Mouse (Mus musculus): Measurements from ENCODE around the gene Grin3b.
A peak's percentile ranks its signal among the peaks of the same experiment; 100 is the strongest.

Grin3b gene

GRCm38 (mm10) chr10:79988506-79989271 is 18.2 kb downstream of the Grin3b start, which contains the start of gene Cnn2:
Gene Cnn2, plus strand, starts transcription at chr10:79988584.
- DNase-seq (ENCODE audit: low spot score in 2 of 2): peak; percentile 65 to 85

DNA sequence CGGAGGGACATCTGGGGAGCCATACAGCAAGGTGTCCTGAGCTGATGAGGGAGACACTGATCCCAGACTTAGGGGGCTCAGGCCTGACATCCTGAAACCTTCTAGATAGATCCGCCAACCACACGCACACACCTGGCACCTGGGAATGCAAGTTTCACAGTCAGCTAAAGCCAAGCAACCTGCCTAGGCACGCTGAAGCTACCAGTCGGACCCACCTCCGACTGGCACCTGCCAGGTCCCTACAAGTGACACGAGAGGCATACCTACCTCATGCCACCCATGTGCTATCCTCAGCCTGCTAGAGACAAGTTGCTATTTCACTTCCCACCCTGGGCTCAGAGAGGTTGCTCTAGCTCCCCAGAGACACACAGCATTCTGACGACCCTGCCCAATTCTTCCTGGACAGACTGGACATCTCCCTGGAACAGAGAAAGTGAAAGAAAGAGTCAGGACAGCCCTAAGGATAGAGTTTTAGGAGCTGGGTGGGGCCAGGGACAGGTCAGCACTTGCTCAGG is 18.8 kb downstream of the Grin3b start:
- no peak for DNase-seq (ENCODE audit: low spot score in 2 of 2)

DNA sequence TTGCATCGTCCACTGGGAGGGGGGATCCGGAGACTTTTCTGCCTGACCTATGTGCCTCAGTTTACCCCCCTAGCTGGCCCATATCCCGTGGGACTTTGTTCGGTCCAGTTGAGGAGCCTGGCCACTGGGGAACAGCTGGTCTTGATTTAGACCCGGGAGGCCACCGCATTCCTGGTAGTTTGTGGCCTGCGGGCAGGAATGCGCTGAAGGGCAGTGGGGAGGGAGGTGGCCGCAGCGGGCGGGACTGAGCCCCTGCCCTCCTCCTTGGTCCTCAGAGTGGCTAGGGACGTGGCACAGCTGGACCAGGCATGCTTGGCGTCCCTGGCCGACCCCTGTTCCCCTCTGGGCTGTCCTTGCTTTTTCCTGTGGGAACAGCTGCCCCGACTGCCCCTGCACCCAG is 19.4 kb downstream of the Grin3b start:
- no peak for DNase-seq (ENCODE audit: low spot score in 2 of 2)

DNA sequence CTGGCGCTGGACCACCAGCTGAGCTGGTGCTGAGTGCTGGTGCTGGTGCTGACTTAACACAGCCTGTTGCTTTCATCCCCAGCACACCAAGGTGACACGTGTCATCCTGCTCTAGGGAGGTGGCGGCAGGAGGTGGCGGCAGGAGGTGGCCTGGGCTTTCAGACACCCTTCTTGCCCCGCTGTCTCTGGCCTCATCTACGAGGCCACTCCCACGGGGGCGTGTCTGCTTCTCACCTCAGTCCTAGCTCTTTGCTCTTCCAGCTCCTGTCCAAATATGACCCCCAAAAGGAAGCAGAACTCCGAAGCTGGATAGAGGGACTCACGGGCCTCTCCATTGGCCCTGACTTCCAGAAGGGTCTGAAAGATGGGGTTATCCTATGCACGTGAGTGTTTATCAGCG is 20.6 kb downstream of the Grin3b start:
- no peak for DNase-seq (ENCODE audit: low spot score in 2 of 2)

- DNase-seq (ENCODE audit: low spot score in 2 of 2): no peak
Observed at GRCm38 (mm10) chr10:79991548-79991947, 21.0 kb downstream of the Grin3b start.

GRCm38 (mm10) chr10:79994397-79995115 is 24.0 kb downstream of the Grin3b start:
- DNase-seq (ENCODE audit: low spot score in 2 of 2): peak; percentile 71 to 85

DNA sequence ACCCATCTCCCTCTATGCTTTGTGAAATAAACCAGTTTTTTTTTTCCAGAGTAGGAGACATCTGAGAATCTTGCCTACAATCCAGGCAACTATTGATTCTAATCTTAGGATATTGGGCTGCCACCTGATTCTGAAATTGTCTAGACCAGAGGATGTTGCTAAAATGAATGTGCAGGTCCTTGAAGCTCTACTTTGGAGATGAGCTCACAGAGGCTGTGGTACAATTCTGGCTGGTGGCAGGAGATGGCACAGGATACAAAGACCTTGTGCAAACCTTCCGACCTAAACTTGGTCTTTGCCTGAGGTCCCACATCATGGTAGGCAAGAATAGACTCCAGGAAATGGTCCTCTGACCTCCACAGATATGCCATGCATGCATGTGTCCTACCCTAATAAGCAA is 25.1 kb downstream of the Grin3b start:
- DNase-seq (ENCODE audit: low spot score in 2 of 2): no peak

DNA sequence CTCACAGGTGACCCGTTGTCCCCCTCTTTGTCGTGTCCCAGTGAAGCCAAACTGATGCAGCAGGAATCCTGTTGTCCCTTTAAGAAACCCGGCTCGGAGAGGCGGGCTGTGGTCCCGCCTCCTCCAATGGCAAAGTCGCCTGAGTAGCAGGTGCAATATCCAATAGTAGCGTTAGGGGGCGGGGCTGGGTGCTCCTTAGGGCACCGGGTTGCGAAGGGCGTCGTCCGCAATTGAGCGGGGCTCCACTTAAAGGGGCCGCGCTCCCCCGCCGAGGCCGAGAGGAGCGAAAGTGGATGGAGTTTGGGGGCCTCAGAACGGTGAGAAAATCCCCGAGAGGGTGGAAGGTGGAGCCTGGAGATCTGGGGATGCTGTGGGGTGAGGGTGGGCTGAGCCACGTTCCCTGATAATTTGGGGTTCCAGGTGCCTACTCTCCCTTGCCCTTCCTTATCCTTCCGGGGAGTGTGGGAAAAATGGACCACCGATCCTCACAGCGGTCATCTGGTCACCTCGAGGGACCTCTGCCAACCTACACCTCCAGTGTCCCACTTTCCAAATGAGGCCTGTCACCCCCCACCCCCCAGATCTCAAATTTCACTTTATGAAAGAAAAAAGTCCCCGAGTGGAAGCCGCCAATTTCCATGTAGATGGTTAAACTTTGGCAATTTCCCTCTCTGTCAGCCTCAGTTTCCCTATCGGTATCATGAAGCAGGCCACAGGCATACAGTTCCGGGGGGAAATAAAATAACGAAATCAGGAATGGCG is 25.9 kb downstream of the Grin3b start, which contains the start of gene Abca7:
Gene Abca7, plus strand, starts transcription at position 223 of the 762 bp plus-strand sequence.
- DNase-seq (ENCODE audit: low spot score in 2 of 2): peak; percentile 99 to 100

- peak; percentile 79 to 88 for DNase-seq (ENCODE audit: low spot score in 2 of 2)
Observed at GRCm38 (mm10) chr10:79997034-79997760, 26.7 kb downstream of the Grin3b start.

DNA sequence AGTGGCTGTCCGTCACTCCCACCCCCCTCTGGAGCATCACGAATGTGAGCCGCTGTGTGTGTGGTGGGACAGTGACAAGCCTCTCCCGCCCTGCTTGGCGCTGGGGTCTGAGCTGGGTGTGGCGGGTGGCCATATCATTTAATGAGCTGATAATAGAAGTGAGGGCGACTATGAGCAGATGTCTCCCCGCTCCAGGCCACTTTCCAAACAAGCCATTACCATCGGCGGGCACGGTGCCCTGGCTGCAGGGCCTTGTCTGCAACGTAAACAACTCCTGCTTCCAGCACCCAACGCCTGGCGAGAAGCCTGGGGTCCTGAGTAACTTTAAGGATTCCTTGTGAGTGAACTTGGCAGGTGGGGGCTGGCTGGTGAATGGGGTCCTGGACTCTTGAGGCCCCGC is 27.3 kb downstream of the Grin3b start:
- DNase-seq (ENCODE audit: low spot score in 2 of 2): no peak

DNA sequence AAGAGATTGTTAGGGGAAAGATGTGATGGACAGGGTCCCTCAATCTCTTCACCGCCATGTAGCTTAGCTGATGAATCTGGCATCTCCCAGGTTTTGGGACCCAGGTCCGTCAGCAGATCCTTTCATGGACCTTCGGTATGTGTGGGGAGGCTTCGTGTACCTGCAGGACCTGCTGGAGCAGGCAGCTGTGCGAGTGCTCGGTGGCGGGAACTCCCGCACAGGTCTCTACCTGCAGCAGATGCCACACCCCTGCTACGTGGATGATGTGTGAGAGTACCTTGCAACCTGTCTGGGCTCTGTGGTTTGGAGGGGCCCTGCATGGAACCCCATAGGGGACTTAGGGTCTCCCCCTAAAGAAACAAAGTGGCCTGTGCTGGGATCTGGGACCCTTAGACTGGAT is 31.4 kb downstream of the Grin3b start:
- no peak for DNase-seq (ENCODE audit: low spot score in 2 of 2)

GRCm38 (mm10) chr10:80002829-80003228 is 32.3 kb downstream of the Grin3b start:
- no peak for DNase-seq (ENCODE audit: low spot score in 2 of 2)

GRCm38 (mm10) chr10:80003374-80004232 is 33.1 kb downstream of the Grin3b start:
- no peak for DNase-seq (ENCODE audit: low spot score in 2 of 2)

DNA sequence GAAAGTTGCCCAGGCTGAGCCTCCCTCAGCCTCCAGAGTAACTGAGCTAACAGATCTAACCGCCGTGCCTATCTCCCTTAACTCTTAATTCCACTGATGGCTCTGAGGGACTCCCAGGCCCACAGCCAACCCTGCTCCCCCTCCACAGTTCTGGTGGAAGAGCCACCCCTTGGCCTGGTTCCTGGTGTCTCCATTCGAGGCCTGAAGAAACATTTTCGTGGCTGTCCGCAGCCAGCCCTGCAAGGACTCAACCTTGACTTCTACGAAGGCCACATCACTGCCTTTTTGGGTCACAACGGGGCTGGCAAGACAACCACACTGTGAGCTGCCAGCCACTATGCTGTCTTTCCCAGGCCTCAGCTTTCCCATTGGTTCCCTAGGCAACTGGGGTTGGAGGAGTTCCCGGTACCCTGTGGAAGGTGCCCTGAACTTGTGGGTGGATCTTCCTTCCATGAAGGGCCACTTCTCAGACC is 33.8 kb downstream of the Grin3b start:
- DNase-seq (ENCODE audit: low spot score in 2 of 2): no peak

DNA sequence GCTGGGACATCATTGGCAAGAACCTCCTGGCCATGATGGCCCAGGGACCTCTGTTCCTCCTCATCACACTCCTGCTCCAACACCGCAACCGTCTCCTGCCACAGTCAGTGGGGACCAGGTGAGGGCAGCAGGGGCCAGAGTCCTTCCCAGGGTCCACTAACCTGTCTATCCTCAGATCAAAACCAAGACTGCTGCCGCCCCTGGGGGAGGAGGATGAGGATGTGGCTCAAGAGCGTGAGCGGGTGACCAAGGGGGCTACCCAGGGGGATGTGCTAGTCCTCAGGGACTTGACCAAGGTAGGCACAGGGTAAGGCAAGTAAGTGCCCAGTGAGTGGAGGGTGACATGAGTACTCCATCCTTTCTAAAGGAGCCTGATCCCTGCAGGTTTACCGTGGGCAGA is 41.2 kb downstream of the Grin3b start:
- no peak for DNase-seq (ENCODE audit: low spot score in 2 of 2)

- DNase-seq (ENCODE audit: low spot score in 2 of 2): no peak
Observed at GRCm38 (mm10) chr10:80013609-80014008, 43.1 kb downstream of the Grin3b start.

DNA sequence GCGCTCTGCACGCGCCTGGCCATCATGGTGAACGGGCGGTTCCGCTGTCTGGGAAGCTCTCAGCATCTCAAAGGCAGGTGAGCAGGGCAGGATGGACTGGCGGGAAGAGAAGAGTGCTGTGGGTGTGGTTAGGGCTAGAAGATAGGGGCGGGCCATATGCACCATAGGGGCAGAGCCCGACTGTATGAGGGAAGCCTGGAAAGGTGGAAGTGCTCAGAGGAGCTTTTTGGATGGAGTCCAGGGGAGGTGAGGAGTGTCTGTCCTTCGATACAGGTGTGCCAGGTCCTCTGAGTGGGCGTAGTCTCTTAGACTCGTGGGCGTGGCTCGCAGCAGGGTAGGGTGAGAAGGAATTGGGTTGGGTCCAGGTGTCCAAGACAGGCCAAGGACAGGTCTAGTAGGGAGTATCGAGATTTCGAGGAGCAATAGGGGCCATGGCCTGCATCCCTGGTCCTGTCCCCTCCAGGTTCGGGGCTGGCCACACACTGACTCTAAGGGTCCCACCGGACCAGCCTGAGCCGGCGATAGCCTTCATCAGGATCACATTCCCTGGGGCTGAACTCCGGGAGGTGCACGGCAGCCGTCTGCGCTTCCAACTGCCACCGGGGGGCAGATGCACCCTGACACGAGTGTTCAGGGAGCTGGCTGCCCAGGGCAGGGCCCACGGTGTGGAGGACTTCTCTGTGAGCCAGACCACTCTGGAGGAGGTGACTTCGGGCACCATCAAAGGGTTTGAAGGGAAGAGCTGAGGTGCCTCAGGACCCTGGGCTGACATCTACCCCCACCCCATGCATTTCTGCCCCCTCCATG is 44.2 kb downstream of the Grin3b start:
- peak in 1 of 2 experiments; percentile 53 for DNase-seq (ENCODE audit: low spot score in 2 of 2)

DNA sequence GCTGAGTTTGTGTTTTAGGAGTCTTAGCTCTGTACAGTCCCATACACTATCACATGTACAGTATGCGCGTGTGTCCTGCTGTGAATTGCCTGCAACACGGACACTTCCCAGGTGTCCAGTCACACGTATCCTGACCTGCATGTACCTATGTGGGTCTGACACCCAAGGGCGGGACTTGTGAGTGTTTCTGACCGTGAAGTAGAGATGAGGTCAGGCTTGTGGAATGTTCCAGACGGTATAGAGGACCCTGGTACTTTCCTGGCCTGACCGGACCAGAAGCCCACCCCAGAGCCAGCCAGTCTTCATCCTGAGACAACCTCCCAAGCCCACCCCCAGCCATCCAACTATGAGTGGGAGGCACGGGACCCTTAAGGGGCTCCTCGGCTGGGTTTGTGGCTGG is 45.1 kb downstream of the Grin3b start:
- DNase-seq (ENCODE audit: low spot score in 2 of 2): no peak

DNA sequence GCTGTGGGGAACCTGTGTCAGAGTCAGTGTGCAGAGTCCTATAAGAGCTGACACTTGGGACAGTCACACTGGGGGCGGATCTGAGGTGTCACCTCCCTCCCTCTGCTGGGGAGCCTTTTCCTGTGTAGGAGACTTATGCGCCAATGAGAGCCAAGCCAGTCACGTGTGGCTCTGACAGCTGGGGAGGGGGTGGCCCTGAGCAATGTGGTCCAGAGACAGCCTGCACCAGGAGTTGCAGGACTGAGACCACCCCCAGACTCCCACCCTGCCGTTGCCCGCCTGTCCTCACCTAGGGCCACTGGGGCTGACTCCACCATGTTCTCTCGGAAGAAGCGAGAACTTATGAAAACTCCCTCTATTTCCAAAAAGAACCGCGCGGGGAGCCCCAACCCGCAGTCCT is 46.0 kb downstream of the Grin3b start, which contains the start of gene Arhgap45:
Gene Arhgap45, plus strand, starts transcription at position 143 of the 400 bp plus-strand sequence.
- DNase-seq (ENCODE audit: low spot score in 2 of 2): peak; percentile 82 to 87

All from spleen, postnatal 4 days (tissue).